ENCODE assay signal across 19 mouse cellular contexts in genomic region chr2:76100597-76100996, GRCm38 (mm10).
DNase-seq lines count a peak whose midpoint lies in the region; TF ChIP-seq lines count a peak whose summit lies in the region.
"Had no signal": no experiment of that assay in that cellular context is flagged by ENCODE, and none has a peak within 500 bp of the region (broad histone marks: within the 10 kb centered on the region; RNA-seq: fewer than 3 reads in every experiment).

No protein-coding gene starts in this region.

- no peak for TF ChIP-seq POLR2A in testis, adult 2 months (IDR thresholded peaks at IDR 0.05; ENCODE audit: control insufficient read depth, low read depth, low read length)

- no peak overlapping the region for H3K27ac ChIP-seq in heart, embryonic 10.5 days
- H3K27ac ChIP-seq in testis, adult 2 months (ENCODE audit: control insufficient read depth, insufficient read depth, low read depth, low read length) = peak overlapping the region; percentile 49; the same call in 1 of the 2 replicates
- H3K27ac ChIP-seq: embryonic facial prominence, embryonic 15.5 days; gastrocnemius, adult 2 months; hindbrain, embryonic 15.5 days; liver, embryonic 14.5 days; midbrain, embryonic 13.5 days; neural tube, embryonic 13.5 days had no signal

- no peak overlapping the region for H3K4me3 ChIP-seq in heart, embryonic 10.5 days
- no peak overlapping the region for H3K4me3 ChIP-seq in testis, adult 2 months (ENCODE audit: control insufficient read depth, low read depth, low read length)
- H3K4me3 ChIP-seq: embryonic facial prominence, embryonic 15.5 days; gastrocnemius, adult 2 months; hindbrain, embryonic 15.5 days; midbrain, embryonic 13.5 days; neural tube, embryonic 13.5 days had no signal

- peaks cover 13% of the 10 kb centered on the region for H3K4me1 ChIP-seq in heart, embryonic 10.5 days
- H3K4me1 ChIP-seq in testis, adult 2 months (ENCODE audit: control insufficient read depth, insufficient read depth, low read length) = peaks cover 4% of the 10 kb centered on the region; the same call in 1 of the 2 replicates
- H3K4me1 ChIP-seq: embryonic facial prominence, embryonic 15.5 days; midbrain, embryonic 13.5 days had no signal

- WGBS in heart, embryonic 10.5 days = 72% methylated on average over 9 of the region's 9 CpGs

- H3K27me3 ChIP-seq in heart, embryonic 10.5 days (ENCODE audit: insufficient read depth, poor library complexity, severe bottlenecking) = peaks cover 9% of the 10 kb centered on the region; the same call in 1 of the 2 replicates
- no peaks in the 10 kb centered on the region for H3K27me3 ChIP-seq in testis, adult 2 months (ENCODE audit: control insufficient read depth, insufficient read depth, low read length)
- H3K27me3 ChIP-seq: embryonic facial prominence, embryonic 15.5 days; hindbrain, embryonic 15.5 days; midbrain, embryonic 13.5 days; neural tube, embryonic 13.5 days had no signal

- no peaks in the 10 kb centered on the region for H3K9me3 ChIP-seq in heart, embryonic 10.5 days
- H3K9me3 ChIP-seq: embryonic facial prominence, embryonic 15.5 days; hindbrain, embryonic 15.5 days; midbrain, embryonic 13.5 days; neural tube, embryonic 13.5 days had no signal

- DNase-seq in heart, embryonic 10.5 days (ENCODE audit: low spot score) = peak; percentile 58
- no peak for DNase-seq in heart, postnatal 10 days
- peak; percentile 40 for DNase-seq in kidney, postnatal 10 days
- DNase-seq in kidney, adult 9 months = no peak
- no peak for DNase-seq in testis, postnatal 14 days (ENCODE audit: low spot score)
- no peak for DNase-seq in T-cell, adult 2 months (ENCODE audit: low spot score)
- DNase-seq: cerebellum, adult 18-20 months; cerebellum, postnatal 36 days; forebrain, postnatal 0 days; gastrocnemius, adult 2 months; heart, postnatal 4 days; kidney, postnatal 14 days; right cerebral cortex, adult 18-20 months had no signal

- no peak for TF ChIP-seq CTCF in testis, adult 2 months (IDR thresholded peaks at IDR 0.05; ENCODE audit: control insufficient read depth, insufficient read depth, insufficient replicate concordance, low read depth, low read length)

- no peaks in the 10 kb centered on the region for H3K36me3 ChIP-seq in heart, embryonic 10.5 days
- H3K36me3 ChIP-seq in testis, adult 2 months (ENCODE audit: control insufficient read depth, insufficient read depth, low read length) = no peaks in the 10 kb centered on the region
- H3K36me3 ChIP-seq: embryonic facial prominence, embryonic 15.5 days; hindbrain, embryonic 15.5 days; midbrain, embryonic 13.5 days; neural tube, embryonic 13.5 days had no signal

- intact Hi-C loops in heart, postnatal 10 days (cut with DNase I) = no loop called here

Comparison
In these comparisons a context has a peak if more than half of its experiments do, and no peak if none do; other contexts are left out.
1. DNase-seq: peak in heart, embryonic 10.5 days (single experiment) and kidney, postnatal 10 days (single experiment); none in heart, postnatal 10 days (0 of 2), kidney, adult 9 months (single experiment), testis, postnatal 14 days (single experiment) and T-cell, adult 2 months (single experiment).